Mouse (Mus musculus) ES-E14 (cell line): ENCODE results near the gene Kbtbd2. TPM values are rescaled to one million over a fixed set of nuclear protein-coding genes. Genes with fewer than 3 reads are reported as not detected.
A peak's percentile ranks its signal among the peaks of the same experiment; 100 is the strongest.

ENCODE experiments used
- DNase-seq: peaks from one replicate; pipeline ENCODE4 v3.0.0-alpha.2; 2013; ENCODE audit warnings: low read depth, low spot score
- H3K27ac ChIP-seq: 2 replicates; pipeline ENCODE4 v1.5.1; 2012; ENCODE audit warnings: low read depth, mild to moderate bottlenecking, low read length, moderate library complexity, mixed read lengths; ENCODE audit not compliant: poor library complexity, insufficient read depth, severe bottlenecking
- H3K36me3 ChIP-seq: 2 replicates; pipeline ENCODE4 v1.6.1; 2012; ENCODE audit warnings: mild to moderate bottlenecking, low read length, moderate library complexity, mixed read lengths; ENCODE audit not compliant: control insufficient read depth, poor library complexity, insufficient read depth, severe bottlenecking
- H3K4me1 ChIP-seq, 2 experiments: fragments of 150-350 bp in 1 of 2; sonication (generic) in 1 of 2; 2 replicates each; pipeline ENCODE4 v1.6.1; 2012; ENCODE audit warnings: low read length in 2 of 2, mild to moderate bottlenecking in 1 of 2, mixed read lengths in 1 of 2; ENCODE audit not compliant: control insufficient read depth in 2 of 2, insufficient read depth in 2 of 2, poor library complexity in 1 of 2
- H3K4me3 ChIP-seq, 2 experiments: fragments of 150-350 bp in 1 of 2; sonication (generic) in 1 of 2; 2 replicates each; pipeline ENCODE4 v1.5.1; 2012; ENCODE audit warnings: low read length in 2 of 2, low read depth in 1 of 2, mild to moderate bottlenecking in 1 of 2, mixed read lengths in 1 of 2; ENCODE audit not compliant: insufficient read depth in 1 of 2, poor library complexity in 1 of 2, severe bottlenecking in 1 of 2
- H3K9ac ChIP-seq: 2 replicates; pipeline ENCODE4 v1.6.1; 2012; ENCODE audit warnings: low read depth, mild to moderate bottlenecking, low read length, mixed read lengths; ENCODE audit not compliant: poor library complexity, insufficient read depth, severe bottlenecking
- H3K9me3 ChIP-seq: fragments of 150-350 bp; sonication (generic); 2 replicates; pipeline ENCODE4 v1.6.1; 2012; ENCODE audit warnings: low read depth, mild to moderate bottlenecking, low read length; ENCODE audit not compliant: control insufficient read depth, insufficient read depth
- CHD2 ChIP-seq: IDR thresholded peaks from 2 replicates; pipeline ENCODE4 v1.6.1; 2014; ENCODE audit warnings: mild to moderate bottlenecking, low read depth, low read length, inconsistent platforms
- HCFC1 ChIP-seq: IDR thresholded peaks from 2 replicates; pipeline ENCODE4 v1.6.1; 2012; ENCODE audit warnings: low read length, inconsistent platforms, borderline replicate concordance; ENCODE audit not compliant: insufficient read depth
- MAFK ChIP-seq: IDR thresholded peaks from 2 replicates; pipeline ENCODE4 v1.6.1; 2014; ENCODE audit warnings: mild to moderate bottlenecking, low read depth, low read length, inconsistent platforms; ENCODE audit not compliant: insufficient read depth
- ZC3H11A ChIP-seq: IDR thresholded peaks from 2 replicates; pipeline ENCODE4 v1.6.1; 2012; ENCODE audit warnings: low read depth, mild to moderate bottlenecking, inconsistent platforms, low read length, borderline replicate concordance
- ZNF384 ChIP-seq: IDR thresholded peaks from 2 replicates; pipeline ENCODE4 v1.6.1; 2012; ENCODE audit warnings: low read depth, low read length, inconsistent platforms
- in situ Hi-C, 2 experiments: fragments of 600-800 bp; cut with MboI; formaldehyde crosslinking; loops; one replicate each; pipeline ENCODE4 v1.15.1; 2025; ENCODE audit warnings: low sequenced_read_pairs in 2 of 2, inconsistent platforms in 1 of 2; ENCODE audit not compliant: unreplicated experiment in 2 of 2
- total RNA-seq: library from RNA; depleted of rRNA; stranded (reverse); fragments of 300-350 nt; gene quantifications from 2 replicates; pipeline ENCODE4 v1.2.3, GENCODE M21; 2012

Gene Kbtbd2
- total RNA-seq, 1 experiment = 24.8 TPM

- H3K4me1 ChIP-seq = no peaks in the 10 kb centered on the region
- DNase-seq = no peak
- no peaks in the 10 kb centered on the region for H3K36me3 ChIP-seq
- no peak overlapping the region for H3K4me3 ChIP-seq
- TF ChIP-seq MAFK = no peak
- no peak for TF ChIP-seq CHD2
- TF ChIP-seq HCFC1 = no peak
- no peak for TF ChIP-seq ZC3H11A
- no peak for TF ChIP-seq ZNF384
- H3K9me3 ChIP-seq = no peaks in the 10 kb centered on the region
- H3K27ac ChIP-seq = no peak overlapping the region
- H3K9ac ChIP-seq = no peak overlapping the region
- in situ Hi-C loops = loop anchor here in 1 of 2 experiments (10.0 to 25.0 kb wide), 2 partner anchors 99 to 731 kb away; partner anchors contain the start of gene Ppm1k
These were observed 8.6 kb upstream of the Kbtbd2 start for GRCm38 (mm10) chr6:56806195-56806594.

DNA sequence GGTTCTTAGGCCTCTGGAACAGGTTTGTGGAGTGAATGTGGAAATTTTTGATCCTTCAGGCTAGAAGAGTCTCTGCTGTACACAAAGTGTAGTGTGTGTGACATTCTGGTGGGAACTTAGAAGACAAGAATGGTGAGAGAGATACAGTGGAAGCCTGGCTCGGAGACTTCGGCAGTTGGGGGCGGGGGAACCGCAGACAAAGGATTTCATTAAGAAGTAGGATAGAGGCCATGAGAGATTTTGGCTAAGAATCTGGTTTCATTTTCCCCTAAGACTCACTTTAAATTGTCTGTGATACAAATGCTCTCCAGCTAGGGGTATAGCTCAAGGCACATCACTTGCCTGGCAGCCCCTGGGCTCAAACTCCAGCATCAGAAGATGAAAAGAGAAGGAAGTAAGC is 7.4 kb upstream of the Kbtbd2 start:
- H3K36me3 ChIP-seq = no peaks in the 10 kb centered on the region
- in situ Hi-C loops = loop anchor here in 1 of 2 experiments (10.0 to 25.0 kb wide), 2 partner anchors 100 to 732 kb away; partner anchors contain the start of gene Ppm1k
- DNase-seq = no peak
- TF ChIP-seq CHD2 (no peak), HCFC1 (no peak), MAFK (no peak), ZNF384 (no peak), ZC3H11A (no peak)
- H3K9ac ChIP-seq = no peak overlapping the region
- H3K27ac ChIP-seq = no peak overlapping the region
- H3K4me3 ChIP-seq = no peak overlapping the region
- no peaks in the 10 kb centered on the region for H3K9me3 ChIP-seq
- H3K4me1 ChIP-seq = no peaks in the 10 kb centered on the region

DNA sequence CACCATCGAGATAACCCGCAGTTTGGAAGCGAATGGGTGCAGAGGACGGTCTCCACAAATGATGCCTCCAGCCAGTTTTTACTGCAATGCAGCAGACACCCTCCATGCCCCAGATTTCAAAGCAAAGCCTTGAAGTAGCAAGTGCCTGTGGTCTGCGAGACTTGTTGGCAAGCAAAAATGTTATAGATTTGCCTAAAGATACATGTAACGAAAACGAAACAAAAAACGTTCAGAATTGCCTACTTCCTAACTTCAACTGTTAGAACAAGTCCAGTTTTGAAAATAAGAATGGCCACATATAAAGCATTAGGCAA is 496 bp upstream of the Kbtbd2 start:
- H3K27ac ChIP-seq = peak overlapping the region; percentile 98
- DNase-seq = no peak
- TF ChIP-seq CHD2 (no peak), ZNF384 (no peak), ZC3H11A (no peak), MAFK (no peak), HCFC1 (no peak)
- in situ Hi-C loops = no loop called here
- H3K4me3 ChIP-seq = peak overlapping the region; percentile 89 to 97
- H3K9me3 ChIP-seq = no peaks in the 10 kb centered on the region
- peak overlapping the region; percentile 98 for H3K9ac ChIP-seq
- no peaks in the 10 kb centered on the region for H3K36me3 ChIP-seq
- H3K4me1 ChIP-seq = peaks cover 3 to 4% of the 10 kb centered on the region in 2 experiments; a peak in 3 of 4 replicates

GRCm38 (mm10) chr6:56796668-56797141 is 908 bp downstream of the Kbtbd2 start:
- Histone ChIP-seq H3K4me1 (peaks cover 3 to 4% of the 10 kb centered on the region in 2 experiments; a peak in 3 of 4 replicates), H3K9ac (peak overlapping the region; percentile 98), H3K9me3 (no peaks in the 10 kb centered on the region), H3K36me3 (no peaks in the 10 kb centered on the region), H3K27ac (peak overlapping the region; percentile 98), H3K4me3 (peak overlapping the region; percentile 89 to 97)
- no peak for DNase-seq
- in situ Hi-C loops = no loop called here
- no peak for TF ChIP-seq HCFC1
- TF ChIP-seq CHD2 = no peak
- no peak for TF ChIP-seq ZNF384
- no peak for TF ChIP-seq MAFK

- in situ Hi-C loops = no loop called here
- Histone ChIP-seq H3K9me3 (no peaks in the 10 kb centered on the region), H3K27ac (peak overlapping the region; percentile 98; the same call in 1 of the 2 replicates), H3K4me1 (peaks cover 3 to 4% of the 10 kb centered on the region in 2 experiments; a peak in 3 of 4 replicates), H3K36me3 (no peaks in the 10 kb centered on the region), H3K4me3 (peak overlapping the region; percentile 89 to 97), H3K9ac (peak overlapping the region; percentile 98; the same call in 1 of the 2 replicates)
- DNase-seq = no peak
- TF ChIP-seq ZC3H11A = no peak
- no peak for TF ChIP-seq CHD2
- TF ChIP-seq MAFK = no peak
- TF ChIP-seq ZNF384 = no peak
- no peak for TF ChIP-seq HCFC1
These were observed 1.4 kb downstream of the Kbtbd2 start for GRCm38 (mm10) chr6:56796232-56796631.
